Mouse (Mus musculus) MEL (cell line): ENCODE results near the gene Magi2. TPM values are rescaled to one million over a fixed set of nuclear protein-coding genes. Genes with fewer than 3 reads are reported as not detected.

Experiments
- DNase-seq: peaks from one replicate; pipeline ENCODE4 v3.0.0; 2011; ENCODE audit warnings: low read depth, low spot score
- H3K27ac ChIP-seq: 2 replicates; pipeline ENCODE4 v1.5.1; 2012; ENCODE audit warnings: low read depth, mild to moderate bottlenecking, control low read depth, low read length, moderate library complexity; ENCODE audit not compliant: control insufficient read depth
- H3K27me3 ChIP-seq, 2 experiments: fragments of 150-350 bp in 1 of 2; sonication (generic) in 1 of 2; 2 replicates each; pipeline ENCODE4 v1.6.1; 2012; ENCODE audit warnings: low read length in 2 of 2, mild to moderate bottlenecking in 2 of 2, improper control_type of control experiment in 1 of 2, moderate library complexity in 1 of 2; ENCODE audit not compliant: insufficient read depth in 2 of 2, control insufficient read depth in 1 of 2
- H3K36me3 ChIP-seq, 2 experiments: 2 replicates each; pipeline ENCODE4 v1.6.1; 2012 to 2014; ENCODE audit warnings: low read length in 2 of 2, improper control_type of control experiment in 1 of 2, inconsistent platforms in 1 of 2, mild to moderate bottlenecking in 1 of 2; ENCODE audit not compliant: insufficient read depth in 2 of 2, control insufficient read depth in 1 of 2
- H3K4me1 ChIP-seq, 2 experiments: fragments of 150-350 bp in 1 of 2; sonication (generic) in 1 of 2; 2 replicates each; pipeline ENCODE4 v1.6.1; 2012; ENCODE audit warnings: low read length in 2 of 2, improper control_type of control experiment in 1 of 2, mild to moderate bottlenecking in 1 of 2; ENCODE audit not compliant: insufficient read depth in 2 of 2, control insufficient read depth in 1 of 2
- H3K4me3 ChIP-seq, 2 experiments: fragments of 150-350 bp in 1 of 2; sonication (generic) in 1 of 2; 2 replicates each; pipeline ENCODE4 v1.5.1; 2012; ENCODE audit warnings: low read depth in 2 of 2, low read length in 2 of 2, mild to moderate bottlenecking in 2 of 2, moderate library complexity in 2 of 2, control low read depth in 1 of 2, improper control_type of control experiment in 1 of 2; ENCODE audit not compliant: control insufficient read depth in 1 of 2, insufficient read depth in 1 of 2
- H3K79me2 ChIP-seq: 2 replicates; pipeline ENCODE4 v1.6.1; 2012; ENCODE audit warnings: mild to moderate bottlenecking, low read length, moderate library complexity; ENCODE audit not compliant: control insufficient read depth, poor library complexity, insufficient read depth
- H3K9ac ChIP-seq: 2 replicates; pipeline ENCODE4 v1.6.1; 2012; ENCODE audit warnings: low read depth, mild to moderate bottlenecking, control low read depth, low read length, moderate library complexity; ENCODE audit not compliant: control insufficient read depth, poor library complexity, severe bottlenecking
- H3K9me3 ChIP-seq: fragments of 150-350 bp; sonication (generic); replicated peaks from 2 replicates; pipeline ENCODE4 v1.6.1; 2012; ENCODE audit warnings: mild to moderate bottlenecking, low read length, improper control_type of control experiment, moderate library complexity; ENCODE audit not compliant: insufficient read depth
- CHD1 ChIP-seq: IDR thresholded peaks from 2 replicates; pipeline ENCODE4 v1.6.1; 2012; ENCODE audit warnings: low read depth, mild to moderate bottlenecking, inconsistent platforms, low read length, improper control_type of control experiment
- CHD2 ChIP-seq: IDR thresholded peaks from 2 replicates; pipeline ENCODE4 v1.6.1; 2011; ENCODE audit warnings: low read length, improper control_type of control experiment
- E2F4 ChIP-seq: IDR thresholded peaks from 2 replicates; pipeline ENCODE4 v1.6.1; 2011; ENCODE audit warnings: low read depth, low read length, improper control_type of control experiment, borderline replicate concordance
- EP300 ChIP-seq, 2 experiments: IDR thresholded peaks; 2 replicates each; pipeline ENCODE4 v1.6.1; 2011; ENCODE audit warnings: improper control_type of control experiment in 2 of 2, low read length in 2 of 2, low read depth in 1 of 2, mild to moderate bottlenecking in 1 of 2
- GATA1 ChIP-seq: IDR thresholded peaks from 2 replicates; pipeline ENCODE4 v1.6.1; 2011; ENCODE audit warnings: low read depth, low read length, improper control_type of control experiment
- HCFC1 ChIP-seq: IDR thresholded peaks from 2 replicates; pipeline ENCODE4 v1.6.1; 2012; ENCODE audit warnings: low read depth, mild to moderate bottlenecking, inconsistent platforms, low read length, improper control_type of control experiment, moderate library complexity
- KAT2A ChIP-seq: conservative IDR thresholded peaks from 2 replicates; pipeline ENCODE4 v1.6.1; 2012; ENCODE audit warnings: low read depth, low read length, improper control_type of control experiment, inconsistent platforms
- MAFK ChIP-seq: IDR thresholded peaks from 2 replicates; pipeline ENCODE4 v1.6.1; 2011; ENCODE audit warnings: low read depth, mild to moderate bottlenecking, low read length, improper control_type of control experiment, borderline replicate concordance
- MAX ChIP-seq: IDR thresholded peaks from 2 replicates; pipeline ENCODE4 v1.6.1; 2011; ENCODE audit warnings: low read length, improper control_type of control experiment
- MAZ ChIP-seq: IDR thresholded peaks from 2 replicates; pipeline ENCODE4 v1.6.1; 2012; ENCODE audit warnings: low read depth, mild to moderate bottlenecking, inconsistent platforms, low read length, improper control_type of control experiment
- MEF2A ChIP-seq: IDR thresholded peaks from 2 replicates; pipeline ENCODE4 v1.6.1; 2014; ENCODE audit warnings: low read depth, mild to moderate bottlenecking, inconsistent platforms, low read length, improper control_type of control experiment; ENCODE audit not compliant: poor library complexity, insufficient replicate concordance, severe bottlenecking; ENCODE audit errors: extremely low read depth
- MXI1 ChIP-seq: IDR thresholded peaks from 2 replicates; pipeline ENCODE4 v1.6.1; 2011; ENCODE audit warnings: mild to moderate bottlenecking, low read depth, low read length, improper control_type of control experiment
- MYB ChIP-seq: IDR thresholded peaks from 2 replicates; pipeline ENCODE4 v1.6.1; 2011; ENCODE audit warnings: mild to moderate bottlenecking, low read depth, low read length, improper control_type of control experiment
- POLR2A ChIP-seq, 2 experiments: IDR thresholded peaks; 2 replicates each; pipeline ENCODE4 v1.6.1; 2011 to 2012; ENCODE audit warnings: low read length in 2 of 2, mild to moderate bottlenecking in 2 of 2, control low read depth in 1 of 2, improper control_type of control experiment in 1 of 2, low read depth in 1 of 2, moderate library complexity in 1 of 2; ENCODE audit not compliant: control insufficient read depth in 1 of 2, insufficient read depth in 1 of 2, poor library complexity in 1 of 2
- POLR2AphosphoS2 ChIP-seq: IDR thresholded peaks from 2 replicates; pipeline ENCODE4 v1.6.1; 2011; ENCODE audit warnings: low read length, improper control_type of control experiment
- POLR2AphosphoS5 ChIP-seq: IDR thresholded peaks from 2 replicates; pipeline ENCODE4 v1.6.1; 2012; ENCODE audit warnings: low read depth, borderline replicate concordance, mild to moderate bottlenecking, inconsistent platforms, low read length, moderate library complexity, mixed read lengths
- TCF12 ChIP-seq: IDR thresholded peaks from 2 replicates; pipeline ENCODE4 v1.6.1; 2014; ENCODE audit warnings: low read depth, mild to moderate bottlenecking, inconsistent platforms, low read length, improper control_type of control experiment, moderate library complexity
- ZC3H11A ChIP-seq: IDR thresholded peaks from 2 replicates; pipeline ENCODE4 v1.6.1; 2012; ENCODE audit warnings: low read depth, mild to moderate bottlenecking, inconsistent platforms, low read length, improper control_type of control experiment
- ZMIZ1 ChIP-seq: IDR thresholded peaks from 2 replicates; pipeline ENCODE4 v1.6.1; 2012; ENCODE audit warnings: low read depth, mild to moderate bottlenecking, inconsistent platforms, low read length, improper control_type of control experiment, moderate library complexity
- ZNF384 ChIP-seq: IDR thresholded peaks from 2 replicates; pipeline ENCODE4 v1.6.1; 2012; ENCODE audit warnings: low read depth, mild to moderate bottlenecking, inconsistent platforms, low read length, improper control_type of control experiment
- polyA plus RNA-seq, 2 experiments: library from polyadenylated mRNA; stranded (reverse) in 1 of 2; unstranded in 1 of 2; fragments of >175 nt in 1 of 2; fragments of >200 nt in 1 of 2; gene quantifications; 2 replicates each; pipeline versions ENCODE4 v1.2.1 to v1.2.4; 2012; ENCODE audit warnings: low replicate concordance in 2 of 2, low read depth in 1 of 2; ENCODE audit not compliant: insufficient read length in 2 of 2, insufficient read depth in 1 of 2, missing spikeins in 1 of 2
- total RNA-seq: library from RNA; depleted of rRNA; stranded (reverse); fragments of 300-350 nt; gene quantifications from 2 replicates; pipeline ENCODE4 v1.2.3, GENCODE M21; 2012

Gene Magi2
- total and polyA plus RNA-seq, 3 experiments, result 0.46 to 0.47 TPM; not detected in 1

DNA sequence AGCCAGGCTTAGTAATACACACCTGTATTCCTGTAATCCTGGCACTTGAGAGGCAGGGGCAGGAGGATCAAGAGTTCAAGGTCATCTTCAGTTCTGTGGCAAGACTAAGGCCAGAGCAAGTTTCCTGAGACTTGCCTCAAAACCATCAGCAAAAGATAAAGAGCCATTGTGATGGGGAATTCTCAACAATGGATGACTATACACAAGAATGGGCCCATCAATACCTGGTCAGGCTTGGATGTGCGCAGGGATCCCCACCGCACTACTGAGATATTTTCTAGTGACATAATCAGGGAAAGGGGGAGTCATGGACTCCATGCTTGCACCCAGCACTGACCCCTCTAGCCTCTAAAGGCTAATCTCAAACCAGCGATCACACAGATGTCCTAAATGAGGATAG lies 1465.4 kb downstream of the Magi2 start:
- no peak for DNase-seq
- Histone ChIP-seq H3K4me3 (no peak overlapping the region), H3K27me3 (no peaks in the 10 kb centered on the region), H3K36me3 (no peaks in the 10 kb centered on the region), H3K79me2 (no peaks in the 10 kb centered on the region), H3K4me1 (no peaks in the 10 kb centered on the region), H3K27ac (no peak overlapping the region), H3K9me3 (no peaks in the 10 kb centered on the region), H3K9ac (no peak overlapping the region)
- no peak for TF ChIP-seq CHD1
- TF ChIP-seq TCF12, result no peak
- TF ChIP-seq CHD2, result no peak
- no peak for TF ChIP-seq POLR2AphosphoS5
- TF ChIP-seq POLR2AphosphoS2, result no peak
- no peak for TF ChIP-seq MXI1
- TF ChIP-seq ZNF384, result no peak
- no peak for TF ChIP-seq ZMIZ1
- no peak for TF ChIP-seq POLR2A (IDR thresholded peaks at IDR 0.05; ENCODE audit: control insufficient read depth in 1 of 2, insufficient read depth in 1 of 2, low read depth in 1 of 2, low read length in 2 of 2, poor library complexity in 1 of 2)
- TF ChIP-seq MAFK, result no peak
- no peak for TF ChIP-seq HCFC1
- TF ChIP-seq E2F4, result no peak
- no peak for TF ChIP-seq KAT2A
- TF ChIP-seq MAX, result no peak
- TF ChIP-seq GATA1, result no peak

DNA sequence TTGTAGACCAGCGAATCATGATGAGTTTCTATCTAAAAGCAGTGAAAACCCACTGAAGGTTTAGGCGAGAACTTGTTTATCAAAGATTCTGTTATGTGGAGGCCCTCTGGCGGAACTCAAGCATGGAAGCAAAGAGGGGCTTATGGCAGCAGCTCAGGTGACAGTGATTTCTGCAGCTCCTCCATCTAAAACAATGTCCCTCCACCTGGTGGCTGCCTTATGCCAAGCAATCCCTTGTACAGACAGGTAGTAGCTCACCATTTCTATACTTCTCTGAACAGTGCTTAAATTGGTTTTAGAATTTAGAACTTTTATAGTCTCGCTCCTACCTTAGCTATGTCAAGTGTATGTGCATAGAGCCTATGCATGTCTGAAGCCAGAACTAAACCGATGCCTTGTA lies 1472.3 kb downstream of the Magi2 start:
- Histone ChIP-seq H3K9me3 (no peaks in the 10 kb centered on the region), H3K4me3 (no peak overlapping the region), H3K9ac (no peak overlapping the region), H3K27me3 (no peaks in the 10 kb centered on the region), H3K36me3 (peaks cover 0 to 2% of the 10 kb centered on the region in 2 experiments; a peak in 2 of 4 replicates), H3K4me1 (no peaks in the 10 kb centered on the region), H3K27ac (no peak overlapping the region), H3K79me2 (peaks cover 5% of the 10 kb centered on the region; the same call in 1 of the 2 replicates)
- TF ChIP-seq MEF2A, result no peak
- no peak for TF ChIP-seq POLR2A (IDR thresholded peaks at IDR 0.05; ENCODE audit: control insufficient read depth in 1 of 2, insufficient read depth in 1 of 2, low read depth in 1 of 2, low read length in 2 of 2, poor library complexity in 1 of 2)
- no peak for TF ChIP-seq GATA1
- no peak for TF ChIP-seq EP300 (IDR thresholded peaks at IDR 0.05; ENCODE audit: low read depth in 1 of 2, low read length in 2 of 2)
- TF ChIP-seq MAZ, result no peak
- TF ChIP-seq TCF12, result no peak
- no peak for TF ChIP-seq KAT2A
- TF ChIP-seq ZC3H11A, result no peak
- no peak for TF ChIP-seq MYB
- no peak for TF ChIP-seq MAFK
- DNase-seq, result no peak
